Mouse (Mus musculus): ENCODE results near the gene Cmtm3. TPM values are rescaled to one million over a fixed set of nuclear protein-coding genes. Genes with fewer than 3 reads are reported as not detected.

The Cmtm3 gene
- total and polyA plus RNA-seq, 3 experiments: 0.36 to 1.3 TPM; not detected in 1

DNA sequence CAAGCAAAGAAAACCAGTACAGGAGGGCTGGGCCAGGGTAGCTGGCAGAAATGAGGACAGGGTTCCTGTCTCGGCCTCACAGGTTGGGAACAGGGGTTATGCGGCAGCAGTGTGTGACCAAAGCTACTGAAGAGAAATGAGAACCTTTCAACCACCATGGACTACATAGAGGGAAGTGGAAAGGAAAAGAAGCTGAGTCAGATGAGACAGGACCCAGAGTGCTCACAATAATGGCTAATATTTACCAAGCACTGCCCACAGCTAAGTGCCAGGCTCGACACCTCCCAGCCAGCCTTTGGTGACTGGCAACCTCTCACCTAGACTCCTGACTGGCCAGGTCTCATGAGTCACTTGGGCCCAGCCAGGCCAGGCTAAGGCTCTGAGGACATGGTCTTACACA, 44.8 kb downstream of the Cmtm3 start:
- peaks cover 2% of the 10 kb centered on the region; the same call in 1 of the 2 replicates for H3K27me3 ChIP-seq (ENCODE audit: insufficient read depth, low read length)
- DNase-seq (ENCODE audit: low spot score) (no peak), ATAC-seq (ENCODE audit: extremely low read depth, insufficient number of reproducible peaks, low FRiP score, poor library complexity, severe bottlenecking) (no peak)
- H3K4me3 ChIP-seq (ENCODE audit: low read depth, low read length): no peak overlapping the region
- H3K4me1 ChIP-seq (ENCODE audit: insufficient read depth, low read depth, low read length): no peaks in the 10 kb centered on the region
- TF ChIP-seq TAL1 (conservative IDR thresholded peaks at IDR 0.05; ENCODE audit: low read depth, low read length) (no peak), CTCF (IDR thresholded peaks at IDR 0.05; ENCODE audit: low read depth, low read length) (no peak), POLR2AphosphoS5 (IDR thresholded peaks at IDR 0.05; ENCODE audit: insufficient replicate concordance, low read depth, low read length) (no peak), GATA2 (IDR thresholded peaks at IDR 0.05; ENCODE audit: borderline replicate concordance, low read depth, low read length) (no peak), GATA1 (IDR thresholded peaks at IDR 0.05; ENCODE audit: borderline replicate concordance, low read length) (no peak)
- H3K36me3 ChIP-seq (replicated peaks): no peaks in the 10 kb centered on the region
- H3K9me3 ChIP-seq (replicated peaks): no peaks in the 10 kb centered on the region

DNA sequence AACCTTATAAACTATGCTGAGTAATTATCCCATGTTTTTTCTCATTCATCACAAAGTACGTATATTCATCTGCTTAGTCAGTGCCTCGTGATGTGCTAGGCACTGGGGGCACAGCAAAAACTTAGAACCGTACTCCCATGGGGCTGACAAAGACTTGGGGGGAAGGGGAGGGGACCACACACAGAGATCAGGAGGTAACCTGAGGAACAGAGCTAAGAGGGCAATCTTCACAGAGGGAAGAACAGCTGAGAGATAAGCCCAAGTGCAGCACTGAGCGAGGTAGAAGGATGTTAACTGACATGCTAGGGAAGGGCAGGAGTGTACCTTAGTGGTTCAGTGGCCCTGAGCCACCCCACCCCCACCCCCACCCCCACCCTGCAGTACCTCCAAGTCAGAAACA, 47.5 kb downstream of the Cmtm3 start:
- TF ChIP-seq CTCF (IDR thresholded peaks at IDR 0.05; ENCODE audit: low read depth, low read length) (no peak), GATA2 (IDR thresholded peaks at IDR 0.05; ENCODE audit: borderline replicate concordance, low read depth, low read length) (no peak), TAL1 (conservative IDR thresholded peaks at IDR 0.05; ENCODE audit: low read depth, low read length) (no peak), POLR2AphosphoS5 (IDR thresholded peaks at IDR 0.05; ENCODE audit: insufficient replicate concordance, low read depth, low read length) (no peak), GATA1 (IDR thresholded peaks at IDR 0.05; ENCODE audit: borderline replicate concordance, low read length) (no peak)
- DNase-seq (ENCODE audit: low spot score) (no peak), ATAC-seq (ENCODE audit: extremely low read depth, insufficient number of reproducible peaks, low FRiP score, poor library complexity, severe bottlenecking) (no peak)
- H3K27me3 ChIP-seq (ENCODE audit: insufficient read depth, low read length): no peaks in the 10 kb centered on the region
- H3K4me1 ChIP-seq (ENCODE audit: insufficient read depth, low read depth, low read length): no peaks in the 10 kb centered on the region
- no peaks in the 10 kb centered on the region for H3K36me3 ChIP-seq (replicated peaks)
- H3K9me3 ChIP-seq (replicated peaks): no peaks in the 10 kb centered on the region
- no peak overlapping the region for H3K4me3 ChIP-seq (ENCODE audit: low read depth, low read length)

DNA sequence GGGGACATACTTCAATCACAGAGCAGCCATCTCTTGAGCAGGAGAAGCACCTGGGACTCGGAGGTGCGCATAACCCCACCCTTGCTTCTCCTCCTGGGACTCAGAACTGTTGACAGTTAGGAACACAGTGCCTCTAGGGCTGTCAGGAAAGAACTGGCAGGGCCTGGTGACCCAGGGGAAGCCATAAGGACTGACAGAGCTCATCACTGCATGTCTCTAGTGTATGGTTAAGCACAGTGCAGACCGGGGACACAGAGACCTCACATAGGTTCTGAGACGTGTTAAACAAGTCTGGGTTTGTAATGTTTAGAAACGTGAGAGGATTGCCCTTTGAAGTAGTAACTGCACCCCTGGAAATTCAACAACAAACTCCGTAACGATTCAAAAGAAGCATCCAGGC, 48.3 kb downstream of the Cmtm3 start:
- Histone ChIP-seq H3K36me3 (replicated peaks) (no peaks in the 10 kb centered on the region), H3K4me1 (ENCODE audit: insufficient read depth, low read depth, low read length) (no peaks in the 10 kb centered on the region), H3K4me3 (ENCODE audit: low read depth, low read length) (no peak overlapping the region), H3K9me3 (replicated peaks) (no peaks in the 10 kb centered on the region), H3K27me3 (ENCODE audit: insufficient read depth, low read length) (no peaks in the 10 kb centered on the region)
- TF ChIP-seq GATA2 (IDR thresholded peaks at IDR 0.05; ENCODE audit: borderline replicate concordance, low read depth, low read length): no peak
- no peak for ATAC-seq (ENCODE audit: extremely low read depth, insufficient number of reproducible peaks, low FRiP score, poor library complexity, severe bottlenecking)
- DNase-seq (ENCODE audit: low spot score): no peak

DNA sequence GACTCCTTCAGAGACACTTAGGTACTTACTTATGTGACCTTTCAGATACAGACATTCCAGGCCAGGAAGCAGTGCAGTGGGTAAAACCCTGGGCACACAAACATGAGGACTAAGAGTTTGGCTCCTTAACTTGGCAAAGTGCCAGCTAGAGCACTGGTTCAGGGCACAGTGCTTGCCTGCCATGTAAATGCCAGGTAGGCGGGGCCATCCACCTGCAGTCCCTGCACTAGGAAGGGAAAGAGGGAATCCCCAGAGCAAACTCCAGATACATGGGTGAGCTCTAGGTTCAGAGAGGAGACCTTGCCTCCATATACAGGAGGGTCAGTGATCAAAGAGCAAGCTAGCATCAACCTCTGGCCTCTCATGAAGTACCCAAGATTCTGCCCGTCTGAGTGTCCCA, 48.8 kb downstream of the Cmtm3 start:
- no peak for TF ChIP-seq CTCF (IDR thresholded peaks at IDR 0.05; ENCODE audit: low read depth, low read length)
- no peak for TF ChIP-seq TAL1 (conservative IDR thresholded peaks at IDR 0.05; ENCODE audit: low read depth, low read length)
- Histone ChIP-seq H3K4me1 (ENCODE audit: insufficient read depth, low read depth, low read length) (no peaks in the 10 kb centered on the region), H3K4me3 (ENCODE audit: low read depth, low read length) (no peak overlapping the region), H3K27me3 (ENCODE audit: insufficient read depth, low read length) (no peaks in the 10 kb centered on the region), H3K36me3 (replicated peaks) (no peaks in the 10 kb centered on the region), H3K9me3 (replicated peaks) (no peaks in the 10 kb centered on the region)
- no peak for DNase-seq (ENCODE audit: low spot score)
- ATAC-seq (ENCODE audit: extremely low read depth, insufficient number of reproducible peaks, low FRiP score, poor library complexity, severe bottlenecking): no peak

DNA sequence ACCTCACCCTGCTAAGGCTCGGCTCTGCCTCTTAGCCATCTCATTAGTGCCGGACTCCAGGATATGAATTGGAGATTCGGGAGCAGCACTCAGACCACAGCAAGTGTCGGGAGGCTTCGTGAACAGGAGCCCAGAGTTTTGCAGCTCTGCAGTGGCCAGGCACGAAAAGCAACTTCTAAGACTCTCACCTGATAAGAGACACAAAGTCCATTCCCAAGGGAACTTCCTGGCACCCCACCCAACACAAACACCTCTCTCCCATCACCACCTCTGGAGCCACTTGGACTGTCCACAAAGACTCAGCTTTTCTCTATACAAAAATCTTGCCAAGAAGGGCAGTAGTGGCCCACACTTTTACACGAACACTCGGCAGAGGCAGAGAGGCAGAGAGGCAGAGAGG, 51.0 kb downstream of the Cmtm3 start:
- H3K9me3 ChIP-seq (replicated peaks): peaks cover 7% of the 10 kb centered on the region
- H3K4me3 ChIP-seq (ENCODE audit: low read depth, low read length): no peak overlapping the region
- H3K4me1 ChIP-seq (ENCODE audit: insufficient read depth, low read depth, low read length): no peaks in the 10 kb centered on the region
- TF ChIP-seq TAL1 (conservative IDR thresholded peaks at IDR 0.05; ENCODE audit: low read depth, low read length) (no peak), GATA1 (IDR thresholded peaks at IDR 0.05; ENCODE audit: borderline replicate concordance, low read length) (no peak), CTCF (IDR thresholded peaks at IDR 0.05; ENCODE audit: low read depth, low read length) (no peak), POLR2AphosphoS5 (IDR thresholded peaks at IDR 0.05; ENCODE audit: insufficient replicate concordance, low read depth, low read length) (no peak), GATA2 (IDR thresholded peaks at IDR 0.05; ENCODE audit: borderline replicate concordance, low read depth, low read length) (no peak)
- H3K36me3 ChIP-seq (replicated peaks): no peaks in the 10 kb centered on the region
- H3K27me3 ChIP-seq (ENCODE audit: insufficient read depth, low read length): 0 out of 2 replicates have a peak, but pooled peaks cover 3% of the 10 kb centered on the region
- DNase-seq (ENCODE audit: low spot score) (no peak), ATAC-seq (ENCODE audit: extremely low read depth, insufficient number of reproducible peaks, low FRiP score, poor library complexity, severe bottlenecking) (no peak)

DNA sequence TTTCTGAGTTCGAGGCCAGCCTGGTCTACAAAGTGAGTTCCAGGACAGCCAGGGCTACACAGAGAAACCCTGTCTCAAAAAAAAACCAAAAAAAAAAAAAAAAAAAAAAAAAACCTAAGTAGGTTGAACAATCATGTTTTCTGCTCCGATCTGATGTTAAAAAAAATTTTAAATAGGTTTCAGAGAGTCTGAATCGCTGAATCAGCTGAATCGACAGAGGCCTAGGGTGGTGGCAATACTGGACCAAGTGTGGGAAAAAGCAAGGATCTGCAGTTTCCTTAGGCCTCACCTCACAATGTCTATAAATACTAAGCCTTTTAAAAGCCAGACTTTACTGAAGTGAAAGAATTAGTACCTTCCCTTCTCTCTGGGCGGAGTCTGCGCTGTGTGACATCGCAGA, 53.9 kb downstream of the Cmtm3 start:
- Histone ChIP-seq H3K9me3 (replicated peaks) (peaks cover 16% of the 10 kb centered on the region), H3K27me3 (ENCODE audit: insufficient read depth, low read length) (0 out of 2 replicates have a peak, but pooled peaks cover 3% of the 10 kb centered on the region), H3K4me1 (ENCODE audit: insufficient read depth, low read depth, low read length) (no peaks in the 10 kb centered on the region), H3K4me3 (ENCODE audit: low read depth, low read length) (no peak overlapping the region), H3K36me3 (replicated peaks) (no peaks in the 10 kb centered on the region)
- DNase-seq (ENCODE audit: low spot score) (no peak), ATAC-seq (ENCODE audit: extremely low read depth, insufficient number of reproducible peaks, low FRiP score, poor library complexity, severe bottlenecking) (no peak)
- TF ChIP-seq POLR2AphosphoS5 (IDR thresholded peaks at IDR 0.05; ENCODE audit: insufficient replicate concordance, low read depth, low read length) (no peak), GATA1 (IDR thresholded peaks at IDR 0.05; ENCODE audit: borderline replicate concordance, low read length) (no peak), TAL1 (conservative IDR thresholded peaks at IDR 0.05; ENCODE audit: low read depth, low read length) (no peak)

DNA sequence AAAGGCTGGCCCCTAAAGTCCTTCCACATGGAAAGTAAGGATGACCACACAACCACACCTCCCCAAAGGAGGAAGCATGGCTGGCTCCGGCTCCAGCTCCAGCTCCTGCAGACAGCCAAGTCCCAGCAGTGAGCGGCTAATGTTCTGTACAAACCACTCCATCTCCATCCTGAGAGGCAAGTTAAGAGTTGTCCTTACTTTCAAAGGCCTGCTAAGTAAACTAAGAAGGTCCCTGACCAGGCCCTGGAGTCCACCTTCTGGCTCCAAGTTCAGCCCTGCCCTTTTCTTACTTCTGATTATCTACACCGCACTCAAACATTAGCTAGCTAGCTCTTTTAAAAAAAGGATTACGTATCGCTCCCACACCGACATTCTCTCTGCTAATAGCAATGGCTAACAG, 54.6 kb downstream of the Cmtm3 start:
- DNase-seq (ENCODE audit: low spot score): no peak
- Histone ChIP-seq H3K4me1 (ENCODE audit: insufficient read depth, low read depth, low read length) (no peaks in the 10 kb centered on the region), H3K4me3 (ENCODE audit: low read depth, low read length) (no peak overlapping the region), H3K36me3 (replicated peaks) (no peaks in the 10 kb centered on the region), H3K27me3 (ENCODE audit: insufficient read depth, low read length) (0 out of 2 replicates have a peak, but pooled peaks cover 3% of the 10 kb centered on the region), H3K9me3 (replicated peaks) (peaks cover 17% of the 10 kb centered on the region)
- no peak for TF ChIP-seq POLR2AphosphoS5 (IDR thresholded peaks at IDR 0.05; ENCODE audit: insufficient replicate concordance, low read depth, low read length)
- no peak for TF ChIP-seq TAL1 (conservative IDR thresholded peaks at IDR 0.05; ENCODE audit: low read depth, low read length)
- TF ChIP-seq CTCF (IDR thresholded peaks at IDR 0.05; ENCODE audit: low read depth, low read length): no peak
- TF ChIP-seq GATA2 (IDR thresholded peaks at IDR 0.05; ENCODE audit: borderline replicate concordance, low read depth, low read length): no peak
- TF ChIP-seq GATA1 (IDR thresholded peaks at IDR 0.05; ENCODE audit: borderline replicate concordance, low read length): no peak
- ATAC-seq (ENCODE audit: extremely low read depth, insufficient number of reproducible peaks, low FRiP score, poor library complexity, severe bottlenecking): no peak
